Mouse (Mus musculus) heart, adult 18-20 months (tissue): ENCODE data around the gene Sort1. TPM values are rescaled to one million over a fixed set of nuclear protein-coding genes. Genes with fewer than 3 reads are reported as not detected.

Experiments used
- DNase-seq, 2 experiments: peaks; one replicate each; pipeline ENCODE4 v3.0.0; 2021 to 2022; ENCODE audit warnings: mixed read lengths in 1 of 2
- total RNA-seq, 2 experiments: library from RNA; stranded (reverse); gene quantifications; 2 replicates each; pipeline ENCODE4 v1.2.3; 2021

Sort1 gene
- total RNA-seq, 2 experiments from 2014 or later, result 18.1 to 25.7 TPM

DNA sequence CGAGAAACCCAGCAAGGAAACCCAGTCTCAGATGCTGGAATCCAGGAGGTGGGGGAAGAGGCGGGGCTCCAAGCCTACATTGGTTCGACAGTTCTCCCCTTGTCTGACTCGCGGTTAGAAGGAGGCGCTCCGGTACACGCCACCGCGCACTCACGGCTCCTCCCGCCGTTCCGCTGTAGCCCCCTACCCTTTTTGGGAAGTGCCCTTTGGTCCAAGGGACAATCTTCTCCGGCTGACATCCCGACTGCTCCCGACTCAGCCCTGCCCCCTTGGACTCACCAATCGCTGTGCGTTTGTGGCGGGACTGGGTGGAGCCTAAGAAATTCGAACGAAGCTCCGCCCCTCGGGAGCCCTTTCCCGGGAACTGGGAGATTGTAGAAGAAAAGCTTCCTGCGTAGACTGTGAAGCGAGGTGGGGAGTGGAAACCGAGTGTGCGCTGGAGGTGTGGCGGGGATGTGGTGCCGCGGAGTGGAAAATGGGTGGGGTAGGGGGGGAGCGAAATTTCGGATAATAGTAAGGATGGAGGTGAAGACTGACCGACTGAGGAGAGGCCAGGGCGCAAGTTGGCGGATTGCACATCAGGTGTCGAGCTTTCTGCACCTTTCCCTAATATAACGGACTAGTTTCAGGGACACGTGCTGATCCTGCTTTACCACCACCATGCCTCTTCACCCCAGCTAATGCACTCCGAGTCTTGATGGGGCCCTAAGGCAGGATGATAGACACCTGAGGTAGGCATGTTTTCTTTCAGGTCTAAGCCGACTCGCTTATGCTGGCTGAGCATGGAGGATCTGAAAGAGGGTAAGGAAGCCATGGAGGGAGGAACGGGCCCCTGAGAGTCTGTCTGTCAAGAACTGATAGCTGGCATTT lies 99.8 kb downstream of the Sort1 start, which contains the start of gene Psrc1:
Gene Psrc1, plus strand, starts transcription at position 355 of the 870 bp plus-strand sequence.
- peak; percentile 93 to 95 for DNase-seq

DNA sequence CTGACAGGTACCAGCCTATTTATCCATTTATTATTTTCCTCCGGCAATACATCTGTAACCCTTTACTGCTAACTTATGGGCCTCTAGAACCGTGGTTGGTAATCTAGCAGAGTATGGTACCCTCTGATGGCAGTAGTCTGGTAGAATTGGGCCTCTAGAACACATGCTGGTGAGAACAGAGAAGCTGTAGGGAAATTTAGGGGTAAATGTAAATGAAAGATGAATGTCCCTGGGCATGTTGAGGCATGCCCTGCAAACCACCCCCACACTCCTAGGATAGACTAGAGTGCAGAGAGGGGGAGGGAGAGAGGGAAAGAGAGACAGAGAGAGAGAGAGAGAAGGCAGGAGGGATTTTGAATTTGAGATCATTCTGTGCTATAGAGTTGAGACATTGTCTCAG lies 100.5 kb downstream of the Sort1 start:
- no peak for DNase-seq

DNA sequence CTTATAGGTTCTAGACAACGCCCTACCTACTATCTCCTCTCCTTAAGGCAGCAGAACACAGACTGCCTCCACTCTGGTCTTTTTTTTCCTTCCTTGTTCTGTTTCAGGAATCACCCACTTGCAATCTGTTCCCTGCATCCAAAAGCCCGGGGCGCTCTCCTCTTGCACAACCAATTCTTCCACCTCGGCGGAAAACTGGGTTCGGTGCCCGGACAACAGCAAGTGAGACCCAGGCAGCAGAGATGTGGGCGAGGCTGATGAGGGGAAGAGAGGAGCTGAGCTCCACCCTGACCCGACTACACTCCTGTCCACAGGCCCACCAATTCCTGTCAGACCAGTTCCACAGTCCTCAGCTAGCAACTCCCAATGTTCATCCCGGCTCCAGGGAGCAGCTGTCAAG lies 102.3 kb downstream of the Sort1 start:
- DNase-seq, result no peak

DNA sequence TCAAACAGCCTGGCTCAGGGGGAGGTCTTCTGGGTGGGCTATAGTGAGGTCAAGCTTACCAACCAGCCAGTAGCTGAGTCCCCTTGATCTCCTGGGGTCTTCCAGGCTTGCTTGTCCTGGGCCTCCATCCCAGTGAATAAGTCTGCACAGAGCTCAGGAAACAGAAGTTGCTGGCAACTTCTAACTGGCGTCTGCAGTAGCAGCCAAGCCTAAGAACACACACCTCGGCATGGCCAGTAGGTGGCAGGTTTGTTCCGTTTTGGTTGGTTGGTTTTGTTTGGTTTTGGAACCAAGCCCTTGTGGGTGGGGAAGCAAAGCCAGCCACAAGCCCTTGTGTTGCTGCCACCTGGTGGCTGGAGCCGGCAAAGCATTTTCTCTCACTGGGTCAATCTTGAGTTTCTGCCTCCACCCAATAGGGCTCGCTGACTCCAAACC lies 105.2 kb downstream of the Sort1 start:
- peak; percentile 95 to 99 for DNase-seq

DNA sequence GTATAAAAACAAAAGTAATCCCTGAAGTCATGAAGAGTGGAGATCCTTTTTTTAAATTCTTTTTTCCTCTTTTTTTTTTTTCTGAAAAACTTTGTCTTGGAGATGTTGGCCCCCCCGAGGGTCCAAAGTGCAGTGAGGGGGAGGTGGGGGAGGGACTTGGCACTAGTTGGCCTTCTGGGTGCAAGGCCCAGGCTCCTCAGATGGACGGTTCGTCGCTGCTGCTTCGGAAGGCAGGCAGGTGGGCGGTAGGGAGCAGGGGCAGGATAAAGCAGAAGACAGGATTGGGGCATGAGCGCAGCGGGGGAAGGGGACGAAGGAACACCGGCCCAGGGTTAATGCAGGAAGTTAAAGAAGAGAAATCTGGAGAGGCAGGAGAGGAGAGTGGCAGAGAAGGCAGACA lies 108.4 kb downstream of the Sort1 start:
- no peak for DNase-seq

DNA sequence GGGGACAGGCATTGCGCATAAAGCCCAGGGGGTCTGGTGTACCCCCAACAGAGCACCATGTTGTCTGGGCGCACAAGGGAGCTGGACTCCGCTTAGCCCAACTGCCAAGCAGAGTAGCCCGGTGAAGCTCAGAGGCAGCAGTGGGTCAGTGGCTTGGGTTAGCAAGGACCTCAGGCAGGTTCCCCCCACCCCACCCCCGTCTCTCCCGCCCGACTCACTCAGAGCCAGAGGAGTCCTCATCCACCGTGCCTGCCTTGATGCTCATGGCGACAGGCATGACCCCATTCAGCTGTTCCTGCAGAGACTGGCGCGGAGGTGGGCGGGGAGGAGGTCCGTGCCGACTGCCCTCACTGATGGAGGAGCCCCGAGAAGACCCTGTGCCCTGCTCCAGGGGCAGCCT lies 108.9 kb downstream of the Sort1 start:
- DNase-seq, result no peak

DNA sequence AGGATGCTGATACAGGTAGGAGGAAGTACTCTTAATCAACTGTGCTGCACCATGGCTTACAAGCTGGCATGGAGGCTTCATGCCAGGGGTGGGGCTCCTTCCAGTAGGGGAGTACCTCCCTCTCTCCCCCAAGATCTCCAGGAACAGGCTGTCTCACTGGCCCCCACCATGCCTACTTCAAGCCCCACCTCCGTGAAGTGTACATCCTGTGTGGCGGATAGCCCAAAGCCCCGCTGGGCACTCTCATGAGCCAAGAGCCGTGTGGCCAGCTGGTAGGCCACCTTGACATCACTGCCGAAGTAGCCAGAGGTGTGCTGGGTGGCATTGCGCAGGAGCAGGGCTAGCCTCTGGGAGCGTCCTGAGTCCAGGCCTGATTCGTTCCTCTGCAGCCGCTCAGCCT lies 114.4 kb downstream of the Sort1 start:
- DNase-seq, result no peak

DNA sequence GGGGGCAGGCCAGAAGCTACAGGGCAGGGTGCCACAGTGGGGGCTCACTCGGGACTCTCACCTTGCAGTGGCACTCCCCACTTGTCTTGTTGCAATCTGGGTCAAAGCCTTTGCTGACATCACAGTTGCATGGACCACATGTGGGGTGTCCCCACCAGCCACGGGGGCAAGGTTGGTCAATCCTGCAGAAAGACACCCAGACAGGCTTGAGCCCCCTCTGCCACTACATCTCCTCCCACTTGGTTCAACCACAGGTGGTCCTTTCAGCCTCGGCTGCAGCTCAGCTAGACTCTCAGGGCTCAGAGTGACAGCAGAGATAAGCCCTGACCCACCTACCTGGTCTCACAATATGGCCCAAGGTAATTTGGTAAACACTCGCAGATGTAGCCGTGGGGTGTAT lies 116.6 kb downstream of the Sort1 start:
- no peak for DNase-seq

DNA sequence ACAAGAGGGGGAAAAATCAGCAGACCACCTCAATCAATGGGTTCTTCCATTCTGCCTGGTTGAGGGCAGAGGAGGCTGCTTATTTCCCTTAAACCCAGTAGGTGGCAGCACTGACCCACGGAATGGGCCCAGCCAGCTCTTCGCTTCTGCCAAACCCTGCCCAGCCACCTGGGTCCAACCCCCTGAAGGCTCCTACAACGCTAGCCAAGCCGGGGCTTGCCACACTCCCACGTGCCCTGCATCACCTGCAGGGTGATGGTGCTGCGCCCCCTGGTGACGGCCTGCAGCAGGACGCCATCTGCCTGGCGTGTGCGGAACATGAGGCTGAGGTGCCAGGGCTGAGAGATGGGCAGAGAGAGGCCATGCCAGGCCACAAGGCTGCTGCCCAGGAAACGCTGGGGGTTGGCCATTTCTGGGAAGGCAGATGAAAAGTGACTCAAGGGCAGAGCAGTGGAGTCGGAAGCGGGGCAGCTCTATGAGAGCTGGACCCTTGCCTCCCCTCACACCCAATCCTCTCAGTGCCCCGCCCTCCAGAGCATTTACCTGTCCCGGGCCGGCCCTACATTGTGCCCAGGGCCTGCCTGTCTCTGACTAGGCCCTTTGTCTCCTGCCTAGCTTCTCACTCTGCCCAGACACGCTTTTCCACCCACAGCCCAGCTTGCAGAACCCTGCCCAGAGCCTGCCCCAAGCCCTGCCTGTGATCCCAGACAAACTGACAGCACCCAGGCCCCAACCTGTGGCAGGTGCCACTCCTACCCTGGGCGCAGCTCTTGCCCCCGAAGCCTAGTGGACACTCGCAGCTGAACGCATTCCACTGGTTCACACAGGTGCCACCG lies 118.0 kb downstream of the Sort1 start:
- DNase-seq, result peak; percentile 84 to 90

DNA sequence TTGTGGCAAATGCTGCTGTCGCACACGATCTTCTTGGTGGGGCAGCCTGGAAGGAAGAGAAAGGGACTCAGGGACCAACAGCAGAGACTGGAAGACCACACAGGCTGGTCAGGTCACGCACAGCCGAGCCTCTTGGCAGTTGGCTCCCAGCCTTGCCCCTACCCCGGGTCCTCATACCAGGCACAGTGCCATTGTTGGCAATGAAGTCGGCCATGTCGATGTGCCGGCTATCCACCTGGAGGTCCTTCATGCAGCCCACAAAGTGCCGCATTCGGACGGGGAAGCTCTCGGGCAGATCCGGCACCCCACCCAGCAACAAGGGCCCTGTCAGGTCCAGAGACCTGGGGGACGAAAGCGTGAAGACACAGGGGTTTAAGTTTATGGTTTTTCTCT lies 118.6 kb downstream of the Sort1 start:
- no peak for DNase-seq

DNA sequence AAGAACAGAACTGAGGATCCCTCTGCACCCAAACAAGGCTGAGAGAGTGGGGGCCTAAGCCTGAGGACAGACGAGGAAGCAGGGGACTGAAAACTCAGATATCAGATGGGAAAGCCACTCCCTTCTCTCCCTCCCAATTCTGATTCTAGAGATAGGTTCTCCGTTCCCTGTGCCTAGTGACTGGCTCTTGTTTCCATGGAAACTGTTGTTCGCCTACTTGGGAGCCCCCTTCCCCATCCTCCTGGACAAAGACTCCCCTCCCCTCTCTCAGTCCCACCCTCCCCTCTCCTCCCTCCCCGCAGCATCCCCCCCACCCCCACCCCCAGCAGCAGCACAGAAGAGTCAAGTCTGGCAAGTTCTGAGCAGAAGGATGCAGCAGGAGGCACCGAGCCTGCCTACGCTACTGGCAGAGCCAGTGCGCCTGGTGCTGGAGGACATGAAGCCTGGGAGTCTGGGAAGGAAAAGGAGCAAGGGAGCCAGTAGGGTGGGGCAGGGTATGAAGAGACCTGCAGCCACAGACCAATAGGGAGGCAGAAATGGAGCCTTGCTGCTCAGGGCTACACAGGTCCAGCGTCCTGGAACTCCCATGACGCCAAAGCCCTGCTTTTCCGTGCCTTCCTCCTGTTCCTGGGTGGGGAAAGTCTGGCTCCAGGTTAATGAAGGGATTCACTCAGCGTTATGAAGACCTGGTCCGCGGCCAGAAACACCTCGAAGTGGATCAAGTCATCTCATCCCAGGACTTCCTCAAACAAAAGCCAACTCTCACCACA lies 121.8 kb downstream of the Sort1 start:
- no peak for DNase-seq

DNA sequence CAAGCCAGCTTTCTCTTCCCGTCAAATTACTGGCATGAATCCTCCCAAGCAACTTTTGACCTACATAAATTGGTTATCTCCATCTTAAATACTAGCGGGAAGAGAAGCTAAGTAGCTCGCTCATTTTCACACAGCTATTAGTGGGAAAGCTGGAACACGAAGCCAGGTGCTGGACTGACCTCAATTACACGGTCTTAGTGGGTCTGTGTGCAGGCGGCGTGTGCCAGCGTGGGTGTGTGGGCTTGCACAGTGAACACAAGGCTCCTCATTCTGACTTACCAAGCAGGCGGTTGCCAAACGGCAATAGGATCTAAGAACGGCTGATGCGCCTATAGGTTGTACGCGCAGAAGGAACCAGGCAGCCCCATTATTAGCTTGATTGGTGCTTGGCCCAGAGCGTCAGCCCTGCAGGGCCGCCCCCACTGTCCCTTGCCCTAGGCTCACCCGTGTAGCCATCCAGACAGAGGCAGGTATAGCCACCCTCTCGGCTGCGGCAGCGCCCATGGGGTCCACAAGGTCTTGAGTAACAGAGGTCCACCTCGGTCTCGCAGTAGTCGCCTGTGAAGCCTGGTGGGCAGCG lies 122.5 kb downstream of the Sort1 start:
- no peak for DNase-seq

DNA sequence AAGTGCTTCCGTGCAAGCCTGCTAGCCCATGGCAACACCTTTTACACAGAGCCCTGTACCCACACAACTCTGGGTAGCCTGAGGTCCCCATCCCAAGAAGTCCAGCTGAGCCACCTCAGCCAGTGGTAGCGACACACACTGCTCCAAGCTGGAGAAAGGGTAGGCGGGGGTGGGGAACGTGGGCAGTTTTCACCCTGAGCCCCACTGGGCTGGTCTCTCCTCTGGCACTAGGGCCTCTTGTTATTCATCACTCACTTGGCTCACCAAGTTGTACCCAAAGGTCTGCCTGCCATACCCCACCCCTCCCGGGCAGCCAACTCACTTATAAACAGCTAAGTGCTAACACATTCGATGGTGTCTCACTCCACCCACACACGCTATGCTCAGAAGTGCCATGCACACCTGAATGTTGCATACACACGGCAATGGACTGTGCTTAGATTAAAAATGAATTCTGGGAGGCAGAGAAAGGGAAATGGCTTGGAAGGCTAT lies 124.7 kb downstream of the Sort1 start:
- DNase-seq, result no peak

DNA sequence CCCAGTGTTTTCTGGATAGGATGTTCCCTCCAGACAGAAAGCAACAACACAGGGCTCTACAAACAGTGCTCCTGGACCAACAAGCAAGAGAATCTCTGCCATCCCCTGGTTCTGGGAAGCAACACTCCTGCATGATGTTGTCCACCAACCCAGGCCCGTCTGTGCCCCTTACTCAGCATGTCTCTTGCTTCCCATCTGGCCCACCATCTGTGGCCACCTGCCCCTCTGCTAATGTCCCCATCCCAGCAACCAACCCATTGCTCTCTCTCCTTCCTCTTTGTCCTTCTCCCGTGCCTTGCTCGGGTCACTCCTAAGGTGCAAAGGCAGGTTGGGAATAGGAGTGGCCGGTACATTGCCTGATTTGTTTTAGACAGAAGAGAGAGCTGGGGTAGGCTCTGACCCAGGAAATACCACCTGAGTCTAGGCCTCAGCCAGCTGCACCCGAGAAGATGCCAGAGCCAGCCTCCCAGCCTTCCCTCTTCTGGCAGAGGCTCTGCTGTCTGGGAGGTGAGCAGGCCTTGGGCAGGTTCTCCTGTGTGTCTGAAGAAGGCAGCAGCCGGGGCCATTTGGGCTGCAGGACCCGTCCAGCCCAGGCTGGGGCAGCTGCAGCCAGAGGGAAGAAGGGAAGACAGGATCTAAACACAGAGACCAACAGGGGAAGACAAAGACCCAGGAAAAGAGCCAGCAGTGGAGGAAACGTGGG lies 125.9 kb downstream of the Sort1 start:
- DNase-seq, result no peak

DNA sequence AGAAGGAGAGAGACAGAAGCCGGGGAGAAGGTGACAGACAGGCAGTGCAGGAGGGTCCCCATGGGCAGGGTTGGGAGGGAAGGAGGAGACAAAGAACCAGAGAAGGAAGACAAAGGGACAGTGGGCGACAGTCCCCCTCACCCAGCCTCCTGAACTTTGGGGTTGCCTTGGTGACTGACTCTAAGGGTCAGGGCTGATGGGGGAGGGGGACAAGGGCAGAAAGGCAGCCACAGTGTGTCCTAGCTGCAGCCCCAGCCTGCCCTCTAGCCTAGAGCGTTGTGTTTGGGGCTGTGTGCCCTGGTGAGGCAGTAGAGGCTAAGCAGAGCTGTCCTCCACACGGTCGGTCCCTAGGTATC lies 126.5 kb downstream of the Sort1 start:
- DNase-seq, result no peak

Other genes starting within 250 kb of the Sort1 start
- gene Gstm4, start 239.2 kb upstream of the Sort1 start, total RNA-seq, result 10 to 100 TPM; 12.8 to 15.6 TPM
- gene Ampd2, start 197.4 kb upstream of the Sort1 start, total RNA-seq, result 1 to 10 TPM; 4.6 to 5.8 TPM
- under 1 TPM in 1 of 2 experiments, not detected in 1; 0.18 TPM for gene Gnat2, start 191.3 kb upstream of the Sort1 start, total RNA-seq
- 10 to 100 TPM; 18.9 to 19.7 TPM for gene Gnai3, start 137.9 kb upstream of the Sort1 start, total RNA-seq
- not detected for gene Gpr61, start 129.2 kb upstream of the Sort1 start, total RNA-seq
- 10 to 100 TPM; 18.2 to 19.4 TPM for gene Amigo1, start 97.7 kb upstream of the Sort1 start, total RNA-seq
- gene Cyb561d1, start 82.9 kb upstream of the Sort1 start, total RNA-seq, result 1 to 10 TPM; 5.2 to 5.3 TPM
- gene Atxn7l2, start 73.1 kb upstream of the Sort1 start, total RNA-seq, result 1 to 10 TPM; 2.2 to 2.6 TPM
- 1 to 10 TPM; 2.1 to 2.5 TPM for gene Sypl2, start 57.4 kb upstream of the Sort1 start, total RNA-seq
- 10 to 100 TPM; 55.0 to 59.5 TPM for gene Psma5, start 27.2 kb upstream of the Sort1 start, total RNA-seq
- gene Mybphl, start 80.8 kb downstream of the Sort1 start, total RNA-seq, result 10 to 100 TPM; 49.7 to 55.1 TPM
- gene Psrc1, start 99.8 kb downstream of the Sort1 start, total RNA-seq, result under 1 TPM in 1 of 2 experiments, not detected in 1; 0.33 TPM
- gene Celsr2, start 131.5 kb downstream of the Sort1 start, total RNA-seq, result 1 to 10 TPM; 5.9 to 9.5 TPM
- gene Sars, start 161.1 kb downstream of the Sort1 start, total RNA-seq, result 10 to 100 TPM; 80.2 to 89.6 TPM